Mouse (Mus musculus) cerebellum, adult 2 months (tissue): ENCODE results near the gene Lce3d.

Experiments
- CTCF ChIP-seq: fragments of 200-500 bp; IDR thresholded peaks from 2 replicates; pipeline ENCODE4 v1.5.1; 2011; ENCODE audit warnings: low read depth, mild to moderate bottlenecking, control low read depth, low read length, moderate library complexity, borderline replicate concordance; ENCODE audit not compliant: insufficient read depth
- POLR2A ChIP-seq: fragments of 200-500 bp; IDR thresholded peaks from 2 replicates; pipeline ENCODE4 v1.6.1; 2011; ENCODE audit warnings: low read length, control low read depth, borderline replicate concordance; ENCODE audit not compliant: insufficient read depth

- TF ChIP-seq POLR2A (no peak), CTCF (0 out of 2 replicates have a peak, but pooled peaks have one; percentile 21)
These were observed 49.6 kb upstream of the Lce3d start for GRCm38 (mm10) chr3:92907571-92907970.
